Mouse (Mus musculus): Measurements from ENCODE around the gene Fgf11.

The Fgf11 gene

GRCm38 (mm10) chr11:69754233-69754632 is 47.4 kb downstream of the Fgf11 start:
- DNase-seq (ENCODE audit: low spot score), result no peak

- no peak for DNase-seq (ENCODE audit: low spot score)
Observed at GRCm38 (mm10) chr11:69752686-69753085, 49.0 kb downstream of the Fgf11 start.

- DNase-seq (ENCODE audit: low spot score), result no peak
Observed at GRCm38 (mm10) chr11:69751635-69752034, 50.0 kb downstream of the Fgf11 start.

Measured in ovary, adult 18-20 months (tissue).